Mouse (Mus musculus) cortical plate, adult 2 months (tissue): Measurements from ENCODE around the gene Cd4. TPM values are rescaled to one million over a fixed set of nuclear protein-coding genes. Genes with fewer than 3 reads are reported as not detected.

Source experiments
- H3K27ac ChIP-seq: fragments of 200-500 bp; 2 replicates; pipeline ENCODE4 v1.5.1; 2012; ENCODE audit warnings: low read length, control low read depth, inconsistent platforms; ENCODE audit not compliant: insufficient read depth
- H3K4me1 ChIP-seq: fragments of 200-500 bp; 2 replicates; pipeline ENCODE4 v1.6.1; 2011; ENCODE audit warnings: low read length; ENCODE audit not compliant: control insufficient read depth, insufficient read depth
- H3K4me3 ChIP-seq: fragments of 200-500 bp; 2 replicates; pipeline ENCODE4 v1.5.1; 2011; ENCODE audit warnings: mild to moderate bottlenecking, low read length, control low read depth; ENCODE audit not compliant: insufficient read depth
- CTCF ChIP-seq: fragments of 200-500 bp; IDR thresholded peaks from 2 replicates; pipeline ENCODE4 v1.5.1; 2011; ENCODE audit warnings: mild to moderate bottlenecking, control low read depth, low read length; ENCODE audit not compliant: insufficient read depth; ENCODE audit errors: extremely low read depth
- POLR2A ChIP-seq: fragments of 200-500 bp; IDR thresholded peaks from 2 replicates; pipeline ENCODE4 v1.6.1; 2011; ENCODE audit warnings: mild to moderate bottlenecking, low read length, control low read depth; ENCODE audit not compliant: insufficient read depth; ENCODE audit errors: extremely low read depth
- polyA plus RNA-seq: library from polyadenylated mRNA; depleted of rRNA; stranded (reverse); fragments of >200 nt; gene quantifications from 2 replicates; pipeline ENCODE4 v1.2.3, GENCODE M21; 2012

Gene Cd4
- polyA plus RNA-seq, 1 experiment, result 4.7 TPM

GRCm38 (mm10) chr6:124857840-124858530, 30.0 kb downstream of the Cd4 start:
- H3K4me3 ChIP-seq, result peak overlapping the region; percentile 36
- no peak for TF ChIP-seq CTCF
- peak; percentile 49; the same call in 1 of the 2 replicates for TF ChIP-seq POLR2A
- no peak overlapping the region for H3K27ac ChIP-seq
- peaks cover 4% of the 10 kb centered on the region for H3K4me1 ChIP-seq

- peaks cover 4% of the 10 kb centered on the region for H3K4me1 ChIP-seq
- peak within 1 kb of the TSS; percentile 51; the same call in 1 of the 2 replicates for H3K27ac ChIP-seq
- TF ChIP-seq CTCF (0 out of 2 replicates have a peak, but pooled peaks have one; percentile 14), POLR2A (no peak)
- peak within 1 kb of the TSS; percentile 36 for H3K4me3 ChIP-seq
Measured at GRCm38 (mm10) chr6:124856916-124857839, 30.8 kb downstream of the Cd4 start, which contains the start of gene P3h3. P3h3 (minus strand) TSS chr6:124857752.

DNA sequence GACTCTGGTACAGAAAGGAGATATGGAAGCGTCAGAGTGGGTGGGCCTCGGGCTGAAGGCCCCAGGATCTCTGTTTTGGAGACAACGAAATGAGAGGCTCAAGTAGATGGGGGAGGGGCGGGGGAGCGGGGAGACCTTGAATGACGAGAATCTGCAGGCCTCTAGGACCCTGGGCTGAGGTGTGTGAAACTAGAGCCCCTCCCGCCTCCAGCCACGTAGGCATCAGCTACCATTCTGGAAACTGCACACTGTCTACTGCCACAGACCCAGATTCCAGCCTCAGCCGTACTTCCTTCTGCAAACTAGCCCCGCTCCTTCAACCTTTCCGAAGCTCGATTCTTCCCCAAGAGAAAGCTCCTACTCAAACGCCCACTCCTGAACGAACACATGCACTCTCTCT, 31.7 kb downstream of the Cd4 start:
- TF ChIP-seq POLR2A (peak; percentile 71; the same call in 1 of the 2 replicates), CTCF (no peak)
- peaks cover 3% of the 10 kb centered on the region for H3K4me1 ChIP-seq
- no peak overlapping the region for H3K27ac ChIP-seq
- H3K4me3 ChIP-seq, result peak overlapping the region; percentile 36

DNA sequence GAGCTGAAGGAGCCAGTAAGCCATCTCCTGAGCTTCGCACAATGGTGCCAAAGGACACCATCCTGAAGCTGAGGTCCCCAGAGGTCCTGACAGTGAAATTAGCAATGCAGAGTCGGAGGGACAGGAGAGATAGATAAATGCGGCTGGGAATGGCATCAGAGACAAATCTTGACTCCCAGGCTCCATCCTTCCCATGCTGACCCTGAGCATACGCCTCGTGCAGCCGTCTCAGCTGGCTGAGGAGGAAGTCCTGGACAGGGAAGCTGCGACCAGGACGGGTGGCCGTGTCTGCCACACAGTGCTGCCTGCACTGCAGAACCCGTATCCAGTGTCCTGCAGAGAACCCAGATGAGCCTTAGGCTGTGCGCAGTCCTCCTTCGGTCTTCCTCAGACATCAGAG, 33.4 kb downstream of the Cd4 start:
- TF ChIP-seq POLR2A (no peak), CTCF (no peak)

DNA sequence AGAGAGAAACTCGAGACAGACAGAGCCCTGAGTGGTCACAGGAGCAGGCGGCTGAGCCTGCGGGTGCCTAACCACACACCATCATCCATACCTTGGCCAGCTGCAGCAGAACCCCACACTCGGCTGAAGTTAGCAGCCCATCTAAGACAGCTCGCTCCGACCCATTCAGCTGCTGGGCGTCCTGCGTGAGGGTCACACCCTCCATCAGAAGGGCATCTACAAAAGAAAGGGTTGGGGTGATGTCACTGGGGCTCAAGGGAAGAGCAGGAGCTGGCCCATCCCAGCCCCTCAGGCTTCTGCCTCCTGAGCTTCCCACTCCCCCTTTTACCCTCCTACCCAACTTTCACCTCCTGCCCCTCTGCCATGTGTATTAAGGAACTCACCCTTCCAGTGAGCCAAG, 37.5 kb downstream of the Cd4 start:
- Histone ChIP-seq H3K4me1 (no peaks in the 10 kb centered on the region), H3K4me3 (no peak overlapping the region), H3K27ac (no peak overlapping the region)
- TF ChIP-seq POLR2A (no peak), CTCF (no peak)

More for the DNA sequence above, 33.4 kb downstream of the Cd4 start:
- Histone ChIP-seq H3K27ac (no peak overlapping the region), H3K4me3 (no peak overlapping the region), H3K4me1 (no peaks in the 10 kb centered on the region)

GRCm38 (mm10) chr6:124847305-124847704, 40.7 kb downstream of the Cd4 start:
- no peak for TF ChIP-seq POLR2A
- peak; percentile 94 for TF ChIP-seq CTCF
- Histone ChIP-seq H3K27ac (no peak overlapping the region), H3K4me1 (no peaks in the 10 kb centered on the region), H3K4me3 (no peak overlapping the region)

DNA sequence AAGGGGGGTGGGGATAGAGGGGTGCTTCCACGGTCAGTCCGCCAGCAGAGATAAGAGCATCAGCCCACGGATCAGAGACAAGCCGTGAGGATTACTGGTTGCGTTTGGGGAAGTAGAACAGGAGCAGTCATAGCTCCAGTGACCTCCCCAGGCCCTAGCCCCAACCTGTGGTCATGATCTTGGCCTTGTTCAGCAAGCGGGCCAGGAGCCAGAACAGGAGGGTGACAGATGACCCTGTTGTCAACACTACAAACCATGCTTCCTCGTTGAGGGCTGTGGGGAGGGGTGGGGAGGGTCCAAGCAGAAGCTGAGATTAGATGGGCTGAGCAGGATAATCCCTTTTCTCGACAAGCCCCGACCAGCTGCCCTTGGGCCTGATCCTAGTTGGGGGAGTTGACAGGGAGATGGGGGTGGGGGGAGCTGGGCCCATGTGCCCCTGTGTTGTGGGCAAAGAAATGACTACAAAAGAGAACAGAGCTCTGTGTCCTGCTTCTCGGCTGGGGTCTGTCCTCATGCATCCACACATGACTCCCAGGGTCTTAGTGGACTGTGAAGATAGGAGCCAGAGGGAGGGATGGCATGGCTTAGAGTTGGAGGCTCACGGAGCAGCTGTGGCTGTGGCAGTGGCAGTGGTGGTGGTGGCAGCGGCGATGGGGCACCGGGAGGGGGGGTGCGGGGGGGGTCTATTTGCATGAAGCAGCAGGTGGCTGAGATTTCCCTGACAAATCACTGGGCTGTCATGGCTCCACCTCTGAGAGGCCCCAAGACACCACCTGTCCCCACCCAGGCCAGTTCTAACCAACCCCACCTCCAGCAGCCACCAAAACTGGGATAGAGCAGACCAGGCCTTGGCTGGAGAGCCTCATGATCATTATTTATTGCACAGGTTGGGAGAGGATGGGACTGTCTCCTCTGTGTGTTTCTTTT, 47.5 kb downstream of the Cd4 start, which contains the start of gene Gnb3:
Gene Gnb3, minus strand, starts transcription at position 35 of the 927 bp plus-strand sequence.
- no peaks in the 10 kb centered on the region for H3K4me1 ChIP-seq
- H3K4me3 ChIP-seq, result no peak within 1 kb of the TSS
- H3K27ac ChIP-seq, result no peak within 1 kb of the TSS
- TF ChIP-seq POLR2A (no peak), CTCF (no peak)

GRCm38 (mm10) chr6:124839805-124840204, 48.2 kb downstream of the Cd4 start:
- no peak for TF ChIP-seq CTCF
- TF ChIP-seq POLR2A, result no peak
- Histone ChIP-seq H3K4me1 (no peaks in the 10 kb centered on the region), H3K27ac (no peak overlapping the region), H3K4me3 (no peak overlapping the region)
